ENCODE assay signal across 15 mouse cellular contexts in genomic region chr11:79005578-79006394, GRCm38 (mm10). TPM values are rescaled to one million over a fixed set of nuclear protein-coding genes. Genes with fewer than 3 reads are reported as not detected.
DNase-seq lines count a peak whose midpoint lies in the region; ATAC-seq lines count a peak whose summit lies in the region.
"Had no signal": no experiment of that assay in that cellular context is flagged by ENCODE, and none has a peak within 500 bp of the region (broad histone marks: within the 10 kb centered on the region; RNA-seq: fewer than 3 reads in every experiment).

No protein-coding gene starts in this region.

- no peak overlapping the region; the same call in 1 of the 2 replicates for H3K27ac ChIP-seq in intestine, embryonic 14.5 days (ENCODE audit: low read depth)
- no peak overlapping the region for H3K27ac ChIP-seq in intestine, embryonic 15.5 days
- H3K27ac ChIP-seq in liver, embryonic 16.5 days (ENCODE audit: low read length): no peak overlapping the region
- H3K27ac ChIP-seq: forebrain, embryonic 12.5 days; hindbrain, embryonic 14.5 days; midbrain, embryonic 12.5 days had no signal

- 85% methylated on average over 14 of the region's 14 CpGs for WGBS in intestine, embryonic 14.5 days
- 78% methylated on average over 14 of the region's 14 CpGs for WGBS in intestine, embryonic 15.5 days
- WGBS in liver, embryonic 16.5 days (ENCODE audit: insufficient replicate concordance): 40% methylated on average over 14 of the region's 14 CpGs

- no peaks in the 10 kb centered on the region for H3K36me3 ChIP-seq in intestine, embryonic 14.5 days (ENCODE audit: control insufficient read depth, insufficient read depth, low read length)
- H3K36me3 ChIP-seq in intestine, embryonic 15.5 days: no peaks in the 10 kb centered on the region
- no peaks in the 10 kb centered on the region for H3K36me3 ChIP-seq in liver, embryonic 16.5 days (ENCODE audit: control insufficient read depth, insufficient read depth)
- H3K36me3 ChIP-seq: forebrain, embryonic 12.5 days; midbrain, embryonic 12.5 days had no signal

- no peak overlapping the region for H3K9ac ChIP-seq in intestine, embryonic 14.5 days (ENCODE audit: low read length)
- H3K9ac ChIP-seq in intestine, embryonic 15.5 days: no peak overlapping the region
- no peak overlapping the region for H3K9ac ChIP-seq in liver, embryonic 16.5 days (ENCODE audit: low read depth, low read length)
- H3K9ac ChIP-seq: forebrain, embryonic 12.5 days; hindbrain, embryonic 14.5 days; midbrain, embryonic 12.5 days had no signal

- peaks cover 17% of the 10 kb centered on the region for H3K4me1 ChIP-seq in intestine, embryonic 14.5 days (replicated peaks; ENCODE audit: control insufficient read depth, insufficient read depth, low read length)
- H3K4me1 ChIP-seq in intestine, embryonic 15.5 days (replicated peaks): peaks cover 32% of the 10 kb centered on the region
- peaks cover 19% of the 10 kb centered on the region for H3K4me1 ChIP-seq in liver, embryonic 16.5 days (ENCODE audit: control insufficient read depth, low read depth, low read length)
- H3K4me1 ChIP-seq: forebrain, embryonic 12.5 days; midbrain, embryonic 12.5 days had no signal

- H3K9me3 ChIP-seq in intestine, embryonic 14.5 days (ENCODE audit: control insufficient read depth, low read length): no peaks in the 10 kb centered on the region
- H3K9me3 ChIP-seq in intestine, embryonic 15.5 days: no peaks in the 10 kb centered on the region
- no peaks in the 10 kb centered on the region for H3K9me3 ChIP-seq in liver, embryonic 16.5 days (replicated peaks; ENCODE audit: control insufficient read depth, low read length)
- H3K9me3 ChIP-seq: forebrain, embryonic 12.5 days; midbrain, embryonic 12.5 days had no signal

- H3K4me2 ChIP-seq in intestine, embryonic 14.5 days (ENCODE audit: low read length): no peak overlapping the region
- H3K4me2 ChIP-seq in intestine, embryonic 15.5 days (replicated peaks): no peak overlapping the region
- H3K4me2 ChIP-seq in liver, embryonic 16.5 days (ENCODE audit: low read depth, low read length): no peak overlapping the region
- H3K4me2 ChIP-seq: forebrain, embryonic 12.5 days; hindbrain, embryonic 14.5 days; midbrain, embryonic 12.5 days had no signal

- DNase-seq in intestine, embryonic 14.5 days (ENCODE audit: low spot score): peak; percentile 27
- peak; percentile 9 to 11 for DNase-seq in thymus, postnatal 10 days (ENCODE audit: low spot score in 2 of 2)
- no peak for DNase-seq in cerebellum, postnatal 10 days
- DNase-seq in left cerebral cortex, postnatal 14 days (ENCODE audit: low spot score in 2 of 2): no peak
- DNase-seq: adrenal gland, postnatal 14 days; cerebellum, adult 11-12 months; gastrocnemius, postnatal 14 days; retina, postnatal 1 day had no signal

- ATAC-seq in intestine, embryonic 14.5 days (replicated peaks; ENCODE audit: low FRiP score, low TSS enrichment, low read depth): no peak
- ATAC-seq in intestine, embryonic 15.5 days: no peak
- peak; percentile 68 for ATAC-seq in activated CD4-positive, CD25-positive, alpha-beta regulatory T cell, adult 4 months
- ATAC-seq in liver, embryonic 16.5 days (ENCODE audit: low read depth): peak; percentile 60
- ATAC-seq in cerebellum, adult (ENCODE audit: insufficient number of reproducible peaks, low FRiP score, low TSS enrichment): no peak

- intact Hi-C loops in left cerebral cortex, postnatal 14 days (cut with DNase I): no loop called here

- no peaks in the 10 kb centered on the region for H3K27me3 ChIP-seq in intestine, embryonic 14.5 days (replicated peaks; ENCODE audit: control insufficient read depth, insufficient read depth, low read length)
- H3K27me3 ChIP-seq in intestine, embryonic 15.5 days (replicated peaks): no peaks in the 10 kb centered on the region
- H3K27me3 ChIP-seq in liver, embryonic 16.5 days (ENCODE audit: control insufficient read depth, insufficient read depth, low read depth, low read length): no peaks in the 10 kb centered on the region
- H3K27me3 ChIP-seq: forebrain, embryonic 12.5 days; midbrain, embryonic 12.5 days had no signal

- no peak overlapping the region for H3K4me3 ChIP-seq in intestine, embryonic 14.5 days (ENCODE audit: low read depth, low read length)
- no peak overlapping the region for H3K4me3 ChIP-seq in intestine, embryonic 15.5 days (replicated peaks)
- H3K4me3 ChIP-seq in liver, embryonic 16.5 days (ENCODE audit: low read depth, low read length): no peak overlapping the region
- H3K4me3 ChIP-seq: forebrain, embryonic 12.5 days; midbrain, embryonic 12.5 days had no signal

RNA-seq across cellular contexts. Expression of gene Lgals9, which starts 21.0 kb away (rescaled TPM):
- polyA plus RNA-seq in intestine, embryonic 14.5 days (2014; fragmentation: Nextera tagmentation; extraction: Ambion mirVana): 47.7 and 52.9 TPM in 2 replicates
- 71.1 and 73.1 TPM in 2 replicates for polyA plus RNA-seq in intestine, embryonic 15.5 days (2015; fragmentation: Nextera tagmentation; extraction: Ambion mirVana)
- polyA plus RNA-seq in activated CD4-positive, CD25-positive, alpha-beta regulatory T cell, adult 4 months (2017; shearing (Covaris generic)): 100 to 1,000 TPM; 309 to 317 TPM
- polyA plus RNA-seq in liver, embryonic 16.5 days (2015; fragmentation: Nextera tagmentation; extraction: Ambion mirVana): 181 and 206 TPM in 2 replicates
- 1 to 10 TPM; 6.5 to 7.5 TPM for total RNA-seq in left cerebral cortex, postnatal 14 days (2021)

Comparison
In these comparisons a context has a peak if more than half of its experiments do, and no peak if none do; other contexts are left out.
1. ATAC-seq: peak in activated CD4-positive, CD25-positive, alpha-beta regulatory T cell, adult 4 months (single experiment) and liver, embryonic 16.5 days (single experiment); none in intestine, embryonic 14.5 days (single experiment), intestine, embryonic 15.5 days (single experiment) and cerebellum, adult (single experiment).
2. DNase-seq: peak in intestine, embryonic 14.5 days (single experiment) and thymus, postnatal 10 days (2 of 2); none in cerebellum, postnatal 10 days (0 of 2) and left cerebral cortex, postnatal 14 days (0 of 2).